Mouse (Mus musculus) intestine, postnatal 0 days (tissue): Measurements from ENCODE around the gene Tbrg4. TPM values are rescaled to one million over a fixed set of nuclear protein-coding genes. Genes with fewer than 3 reads are reported as not detected.

Experiments
- ATAC-seq: fragments of 200-750 bp; cut with Nextera tagmentation; 2 replicates; pipeline ENCODE4 v1.8.0; 2017; ENCODE audit warnings: mild to moderate bottlenecking, moderate TSS enrichment, moderate library complexity
- H3K27ac ChIP-seq: fragments of 300-500 bp; sonication (generic); 2 replicates; pipeline ENCODE4 v1.5.1; 2014; ENCODE audit warnings: mild to moderate bottlenecking, low read depth, low read length, moderate library complexity
- H3K27me3 ChIP-seq: fragments of 300-500 bp; sonication (generic); replicated peaks from 2 replicates; pipeline ENCODE4 v1.6.1; 2014; ENCODE audit warnings: low read length, mixed read lengths; ENCODE audit not compliant: control insufficient read depth, insufficient read depth
- H3K36me3 ChIP-seq: fragments of 300-500 bp; sonication (generic); 2 replicates; pipeline ENCODE4 v1.6.1; 2014; ENCODE audit warnings: mild to moderate bottlenecking, moderate library complexity; ENCODE audit not compliant: control insufficient read depth, insufficient read depth
- H3K4me1 ChIP-seq: fragments of 300-500 bp; sonication (generic); replicated peaks from 2 replicates; pipeline ENCODE4 v1.6.1; 2014; ENCODE audit warnings: antibody characterized with exemption, low read length, mixed read lengths; ENCODE audit not compliant: control insufficient read depth, insufficient read depth
- H3K4me2 ChIP-seq: fragments of 300-500 bp; sonication (generic); replicated peaks from 2 replicates; pipeline ENCODE4 v1.6.1; 2014; ENCODE audit warnings: low read depth, mild to moderate bottlenecking, moderate library complexity
- H3K4me3 ChIP-seq: fragments of 300-500 bp; sonication (generic); 2 replicates; pipeline ENCODE4 v1.5.1; 2014; ENCODE audit warnings: low read depth, low read length
- H3K9ac ChIP-seq: fragments of 300-500 bp; sonication (generic); 2 replicates; pipeline ENCODE4 v1.6.1; 2014; ENCODE audit warnings: mild to moderate bottlenecking, low read depth, low read length
- H3K9me3 ChIP-seq: fragments of 300-500 bp; sonication (generic); 2 replicates; pipeline ENCODE4 v1.6.1; 2016; ENCODE audit warnings: mixed run types; ENCODE audit not compliant: control insufficient read depth
- CTCF ChIP-seq: sonication (generic); IDR thresholded peaks from 2 replicates; pipeline ENCODE4 v1.5.1; 2016; ENCODE audit warnings: low read depth, mild to moderate bottlenecking, control low read depth, antibody characterized with exemption, moderate library complexity
- WGBS: fragments of 180-500 bp; shearing (Covaris S2); extraction: QIAGEN DNeasy Blood & Tissue Kit; methylation state at CpG from one replicate; pipeline ENCODE4 v1.1.7; 2014; 5-methylcytosine and 5-hydroxymethylcytosine counted together
- polyA plus RNA-seq: library from polyadenylated mRNA; unstranded; fragments of >200 nt; fragmentation: Nextera tagmentation; extraction: Ambion mirVana; gene quantifications from 2 replicates; pipeline ENCODE4 v1.2.1, GENCODE M21; 2015

The Tbrg4 gene
- polyA plus RNA-seq, 1 experiment from 2014 or later: 32.6 TPM

DNA sequence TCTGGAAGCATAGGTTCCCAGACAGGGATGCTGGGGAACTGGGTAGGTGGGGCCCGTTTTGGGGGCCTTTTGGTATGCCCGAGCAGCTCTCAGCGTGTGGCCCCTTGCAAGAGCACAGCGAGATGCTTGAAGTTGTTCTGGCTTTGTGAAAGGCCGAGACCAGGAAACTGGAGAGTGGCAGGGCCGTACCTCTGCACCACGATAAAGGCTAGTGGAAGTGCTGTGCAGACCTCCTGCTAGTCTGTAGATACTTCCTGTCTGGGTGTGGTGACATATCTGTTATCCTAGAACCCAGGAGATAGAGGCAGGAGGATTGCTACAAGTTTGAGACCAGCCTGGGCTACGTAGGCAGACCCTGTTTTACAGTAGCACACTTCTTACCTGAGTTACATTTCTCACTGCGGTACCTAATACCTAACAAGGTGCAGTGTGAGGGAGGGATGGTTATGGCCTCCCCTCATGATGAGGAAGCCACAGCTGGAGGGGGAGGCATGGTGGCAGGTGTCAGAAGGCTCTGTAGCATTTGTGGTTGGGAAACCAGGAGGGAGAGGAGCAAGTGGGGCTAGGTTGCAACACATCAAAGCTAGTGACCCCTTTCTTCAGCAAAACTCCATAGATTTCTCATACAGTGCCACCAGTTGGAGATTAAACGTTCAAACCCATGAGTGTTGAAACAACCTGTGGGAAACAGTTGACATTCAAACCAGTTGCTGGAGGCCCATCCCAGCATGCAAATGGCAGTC, 34.8 kb downstream of the Tbrg4 start:
- WGBS: 89% methylated on average over 10 of the region's 10 CpGs
- no peak overlapping the region for H3K4me3 ChIP-seq
- H3K27me3 ChIP-seq: no peaks in the 10 kb centered on the region
- H3K9me3 ChIP-seq: no peaks in the 10 kb centered on the region
- ATAC-seq: no peak
- H3K4me1 ChIP-seq: no peaks in the 10 kb centered on the region
- no peak overlapping the region for H3K9ac ChIP-seq
- H3K36me3 ChIP-seq: peaks cover 74% of the 10 kb centered on the region
- H3K27ac ChIP-seq: no peak overlapping the region
- no peak overlapping the region for H3K4me2 ChIP-seq
- TF ChIP-seq CTCF: no peak

DNA sequence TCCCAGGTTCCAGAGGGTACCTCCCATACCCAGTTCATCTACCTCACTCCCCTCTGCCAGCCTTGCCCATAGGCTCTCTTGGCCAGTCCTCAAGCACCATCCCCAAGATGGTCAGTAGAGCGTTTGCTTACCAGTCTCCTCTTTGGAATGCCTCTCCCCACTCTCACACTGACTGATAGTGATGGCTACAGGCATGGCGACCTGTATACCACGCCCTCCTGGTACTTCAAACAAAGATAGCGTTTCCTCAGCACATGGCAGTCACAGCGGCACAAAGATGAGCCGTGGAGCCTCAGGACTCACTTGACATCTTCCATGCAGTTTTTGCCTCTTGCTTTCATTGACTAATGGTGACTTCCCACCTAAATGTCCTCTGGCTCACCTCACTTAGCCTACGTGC, 36.0 kb downstream of the Tbrg4 start:
- TF ChIP-seq CTCF: no peak
- no peak for ATAC-seq
- Histone ChIP-seq H3K9me3 (no peaks in the 10 kb centered on the region), H3K4me3 (no peak overlapping the region), H3K27ac (no peak overlapping the region), H3K36me3 (peaks cover 76% of the 10 kb centered on the region), H3K4me2 (no peak overlapping the region), H3K27me3 (no peaks in the 10 kb centered on the region), H3K9ac (no peak overlapping the region), H3K4me1 (no peaks in the 10 kb centered on the region)
- 77% methylated on average over 7 of the region's 7 CpGs for WGBS

- Histone ChIP-seq H3K27ac (no peak overlapping the region), H3K9me3 (no peaks in the 10 kb centered on the region), H3K4me1 (no peaks in the 10 kb centered on the region), H3K36me3 (peaks cover 66% of the 10 kb centered on the region), H3K4me2 (no peak overlapping the region), H3K27me3 (no peaks in the 10 kb centered on the region), H3K9ac (no peak overlapping the region), H3K4me3 (no peak overlapping the region)
- TF ChIP-seq CTCF: no peak
- ATAC-seq: no peak
- 81% methylated on average over 7 of the region's 7 CpGs for WGBS
Measured at GRCm38 (mm10) chr11:6588295-6588694, 37.6 kb downstream of the Tbrg4 start.

DNA sequence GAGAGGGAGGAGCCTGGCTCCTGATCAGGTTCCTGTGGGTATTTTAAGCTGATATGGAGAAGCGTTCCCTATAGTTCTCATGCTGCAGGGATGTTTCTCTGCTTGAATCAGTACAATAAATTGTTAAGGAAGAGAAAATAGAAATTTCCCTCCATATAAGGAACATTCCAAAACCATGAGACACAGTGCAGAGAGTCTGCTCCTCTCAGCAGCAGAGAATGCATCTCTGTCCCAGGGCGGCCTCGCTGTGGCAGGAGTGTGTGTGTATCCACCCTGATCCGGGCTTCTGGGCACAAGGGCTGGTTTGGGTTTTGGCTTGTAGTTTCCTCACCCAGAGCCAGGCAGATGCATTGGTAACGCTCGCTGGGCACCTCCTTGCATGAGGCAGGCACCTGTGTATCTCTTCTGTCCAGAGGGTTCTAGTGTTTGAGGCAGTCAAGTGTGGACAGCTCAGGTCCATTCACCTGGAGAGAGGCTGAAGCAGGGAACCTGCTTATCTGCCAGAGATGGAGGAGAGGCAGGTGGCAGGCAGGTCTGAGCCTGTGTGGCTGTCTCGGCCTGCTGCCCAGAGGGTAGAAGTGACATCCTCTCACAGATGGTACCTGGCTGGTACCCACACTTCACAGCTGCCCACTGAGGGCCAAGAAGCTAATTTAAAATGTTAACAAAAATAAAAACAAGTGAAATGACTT, 38.5 kb downstream of the Tbrg4 start:
- H3K36me3 ChIP-seq: peaks cover 57% of the 10 kb centered on the region
- TF ChIP-seq CTCF: no peak
- H3K27me3 ChIP-seq: no peaks in the 10 kb centered on the region
- H3K4me1 ChIP-seq: no peaks in the 10 kb centered on the region
- no peak overlapping the region for H3K4me3 ChIP-seq
- peak; percentile 37; the same call in 1 of the 2 replicates for ATAC-seq
- 73% methylated on average over 7 of the region's 7 CpGs for whole genome bisulfite sequencing
- H3K9ac ChIP-seq: no peak overlapping the region
- no peak overlapping the region for H3K27ac ChIP-seq
- H3K4me2 ChIP-seq: no peak overlapping the region
- H3K9me3 ChIP-seq: no peaks in the 10 kb centered on the region

DNA sequence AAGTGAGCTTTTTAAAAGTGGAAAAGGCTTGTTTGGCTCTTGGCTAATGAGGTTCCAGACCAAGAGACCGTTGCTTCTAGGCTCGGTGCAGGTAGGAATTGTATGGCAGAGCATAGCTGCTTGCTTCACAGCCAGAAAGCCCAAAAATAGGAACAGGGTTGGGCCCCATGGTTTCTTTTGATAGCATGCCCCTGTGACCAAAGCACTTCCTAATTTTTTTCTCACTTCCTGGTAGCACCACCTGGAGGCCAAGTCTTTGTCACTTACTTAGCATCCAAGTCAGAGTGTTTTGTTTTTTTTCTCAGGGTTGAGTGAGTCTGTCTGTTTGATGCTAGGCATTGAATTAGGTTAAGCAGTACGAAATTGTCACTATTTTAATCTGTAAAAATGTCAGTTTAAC, 39.2 kb downstream of the Tbrg4 start:
- ATAC-seq: no peak
- Histone ChIP-seq H3K4me2 (no peak overlapping the region), H3K36me3 (peaks cover 50% of the 10 kb centered on the region), H3K9me3 (no peaks in the 10 kb centered on the region), H3K27me3 (no peaks in the 10 kb centered on the region), H3K9ac (no peak overlapping the region), H3K4me3 (no peak overlapping the region), H3K4me1 (no peaks in the 10 kb centered on the region), H3K27ac (no peak overlapping the region)
- WGBS: 78% methylated on average over 3 of the region's 3 CpGs
- TF ChIP-seq CTCF: peak; percentile 45

GRCm38 (mm10) chr11:6585748-6586147, 40.1 kb downstream of the Tbrg4 start:
- H3K27ac ChIP-seq: no peak overlapping the region

More at GRCm38 (mm10) chr11:6585748-6586147, 40.1 kb downstream of the Tbrg4 start:
- H3K4me3 ChIP-seq: no peak overlapping the region
- ATAC-seq: no peak
- H3K27me3 ChIP-seq: no peaks in the 10 kb centered on the region
- no peaks in the 10 kb centered on the region for H3K4me1 ChIP-seq
- no peak overlapping the region for H3K9ac ChIP-seq
- TF ChIP-seq CTCF: no peak
- H3K9me3 ChIP-seq: no peaks in the 10 kb centered on the region
- H3K36me3 ChIP-seq: peaks cover 41% of the 10 kb centered on the region
- no peak overlapping the region for H3K4me2 ChIP-seq
- 90% methylated on average over 8 of the region's 8 CpGs for WGBS
